Mouse (Mus musculus) hindbrain, embryonic 11.5 days (tissue): Measurements from ENCODE around the gene Ets1. TPM values are rescaled to one million over a fixed set of nuclear protein-coding genes. Genes with fewer than 3 reads are reported as not detected.

Experiments used
- ATAC-seq: fragments of 200-750 bp; cut with Nextera tagmentation; 2 replicates; pipeline ENCODE4 v1.8.0; 2017; ENCODE audit warnings: mild to moderate bottlenecking, moderate TSS enrichment, moderate library complexity; ENCODE audit not compliant: low FRiP score
- DNase-seq: peaks from one replicate; pipeline ENCODE4 v3.0.0-alpha.2; 2015; ENCODE audit warnings: low spot score
- H3K27ac ChIP-seq: fragments of 300-500 bp; sonication (generic); 2 replicates; pipeline ENCODE4 v1.5.1; 2014; ENCODE audit warnings: mild to moderate bottlenecking, low read depth, low read length
- H3K27me3 ChIP-seq: fragments of 300-500 bp; sonication (generic); 2 replicates; pipeline ENCODE4 v1.6.1; 2014; ENCODE audit warnings: mild to moderate bottlenecking, low read length, moderate library complexity, mixed read lengths; ENCODE audit not compliant: control insufficient read depth, insufficient read depth
- H3K36me3 ChIP-seq: fragments of 300-500 bp; sonication (generic); 2 replicates; pipeline ENCODE4 v1.6.1; 2014; ENCODE audit warnings: mild to moderate bottlenecking, low read length, moderate library complexity, mixed read lengths; ENCODE audit not compliant: control insufficient read depth, insufficient read depth
- H3K4me1 ChIP-seq: fragments of 300-500 bp; sonication (generic); replicated peaks from 2 replicates; pipeline ENCODE4 v1.6.1; 2014; ENCODE audit warnings: low read length, mixed read lengths; ENCODE audit not compliant: control insufficient read depth, insufficient read depth
- H3K4me2 ChIP-seq: fragments of 300-500 bp; sonication (generic); replicated peaks from 2 replicates; pipeline ENCODE4 v1.6.1; 2014; ENCODE audit warnings: mild to moderate bottlenecking, low read depth, low read length
- H3K4me3 ChIP-seq: fragments of 300-500 bp; sonication (generic); 2 replicates; pipeline ENCODE4 v1.5.1; 2014; ENCODE audit warnings: low read depth, low read length
- H3K9ac ChIP-seq: fragments of 300-500 bp; sonication (generic); 2 replicates; pipeline ENCODE4 v1.6.1; 2014; ENCODE audit warnings: low read depth, low read length
- H3K9me3 ChIP-seq: fragments of 300-500 bp; sonication (generic); 2 replicates; pipeline ENCODE4 v1.6.1; 2016; ENCODE audit warnings: low read length; ENCODE audit not compliant: control insufficient read depth
- WGBS: fragments of 180-500 bp; shearing (Covaris S2); extraction: QIAGEN DNeasy Blood & Tissue Kit; methylation state at CpG from one replicate; pipeline ENCODE4 v1.1.7; 2014; 5-methylcytosine and 5-hydroxymethylcytosine counted together
- polyA plus RNA-seq: library from polyadenylated mRNA; unstranded; fragments of >200 nt; fragmentation: Nextera tagmentation; extraction: Ambion mirVana; gene quantifications from 2 replicates; pipeline ENCODE4 v1.2.1, GENCODE M21; 2014

Gene Ets1
- polyA plus RNA-seq, 1 experiment from 2014 or later: 24.3 TPM

GRCm38 (mm10) chr9:32749721-32750480 lies 113.9 kb downstream of the Ets1 start:
- Histone ChIP-seq H3K27me3 (no peaks in the 10 kb centered on the region), H3K4me1 (no peaks in the 10 kb centered on the region), H3K9me3 (no peaks in the 10 kb centered on the region), H3K4me2 (no peak overlapping the region), H3K9ac (no peak overlapping the region), H3K27ac (no peak overlapping the region), H3K36me3 (no peaks in the 10 kb centered on the region), H3K4me3 (no peak overlapping the region)
- DNase-seq (no peak), ATAC-seq (no peak)
- WGBS: 90% methylated on average over 13 of the region's 13 CpGs

- Histone ChIP-seq H3K27ac (no peak overlapping the region), H3K4me1 (no peaks in the 10 kb centered on the region), H3K4me3 (no peak overlapping the region), H3K9ac (no peak overlapping the region), H3K27me3 (no peaks in the 10 kb centered on the region), H3K4me2 (no peak overlapping the region), H3K36me3 (no peaks in the 10 kb centered on the region), H3K9me3 (no peaks in the 10 kb centered on the region)
- WGBS: 66% methylated on average over 5 of the region's 5 CpGs
- DNase-seq: no peak
- ATAC-seq: no peak
Observed at GRCm38 (mm10) chr9:32752602-32753001, 116.6 kb downstream of the Ets1 start.

GRCm38 (mm10) chr9:32754311-32754710 lies 118.3 kb downstream of the Ets1 start:
- ATAC-seq (no peak), DNase-seq (no peak)
- no peak overlapping the region for H3K9ac ChIP-seq
- H3K4me2 ChIP-seq: no peak overlapping the region
- H3K36me3 ChIP-seq: no peaks in the 10 kb centered on the region
- H3K27me3 ChIP-seq: no peaks in the 10 kb centered on the region
- no peak overlapping the region for H3K4me3 ChIP-seq
- no peak overlapping the region for H3K27ac ChIP-seq
- H3K4me1 ChIP-seq: no peaks in the 10 kb centered on the region
- H3K9me3 ChIP-seq: no peaks in the 10 kb centered on the region
- WGBS: 90% methylated on average over 15 of the region's 15 CpGs

GRCm38 (mm10) chr9:32756002-32756401 lies 120.0 kb downstream of the Ets1 start:
- Histone ChIP-seq H3K27ac (no peak overlapping the region), H3K4me3 (no peak overlapping the region), H3K9ac (no peak overlapping the region), H3K36me3 (no peaks in the 10 kb centered on the region), H3K27me3 (no peaks in the 10 kb centered on the region), H3K4me1 (no peaks in the 10 kb centered on the region), H3K4me2 (no peak overlapping the region), H3K9me3 (no peaks in the 10 kb centered on the region)
- no peak for ATAC-seq
- WGBS: 78% methylated on average over 2 of the region's 2 CpGs
- no peak for DNase-seq

GRCm38 (mm10) chr9:32758280-32758905 lies 122.4 kb downstream of the Ets1 start:
- H3K4me2 ChIP-seq: no peak overlapping the region
- H3K27me3 ChIP-seq: no peaks in the 10 kb centered on the region
- no peak overlapping the region for H3K27ac ChIP-seq
- ATAC-seq (no peak), DNase-seq (no peak)
- H3K9ac ChIP-seq: no peak overlapping the region
- H3K36me3 ChIP-seq: no peaks in the 10 kb centered on the region
- no peak overlapping the region for H3K4me3 ChIP-seq
- no peaks in the 10 kb centered on the region for H3K9me3 ChIP-seq
- 77% methylated on average over 5 of the region's 5 CpGs for WGBS
- H3K4me1 ChIP-seq: no peaks in the 10 kb centered on the region

GRCm38 (mm10) chr9:32760649-32761157 lies 124.7 kb downstream of the Ets1 start:
- 89% methylated on average over 4 of the region's 4 CpGs for WGBS
- ATAC-seq: no peak

GRCm38 (mm10) chr9:32761326-32761725 lies 125.3 kb downstream of the Ets1 start:
- DNase-seq (no peak), ATAC-seq (no peak)
- H3K9me3 ChIP-seq: no peaks in the 10 kb centered on the region
- no peak overlapping the region for H3K4me3 ChIP-seq
- H3K36me3 ChIP-seq: no peaks in the 10 kb centered on the region
- H3K9ac ChIP-seq: no peak overlapping the region
- 76% methylated on average over 2 of the region's 2 CpGs for WGBS
- no peaks in the 10 kb centered on the region for H3K4me1 ChIP-seq
- H3K27me3 ChIP-seq: no peaks in the 10 kb centered on the region
- H3K4me2 ChIP-seq: no peak overlapping the region
- no peak overlapping the region for H3K27ac ChIP-seq

More at GRCm38 (mm10) chr9:32760649-32761157, 124.7 kb downstream of the Ets1 start:
- Histone ChIP-seq H3K27me3 (no peaks in the 10 kb centered on the region), H3K36me3 (no peaks in the 10 kb centered on the region), H3K27ac (no peak overlapping the region), H3K9me3 (no peaks in the 10 kb centered on the region), H3K4me2 (no peak overlapping the region), H3K4me1 (no peaks in the 10 kb centered on the region), H3K4me3 (no peak overlapping the region), H3K9ac (no peak overlapping the region)
- no peak for DNase-seq

- no peaks in the 10 kb centered on the region for H3K36me3 ChIP-seq
- no peak overlapping the region for H3K9ac ChIP-seq
- no peaks in the 10 kb centered on the region for H3K9me3 ChIP-seq
- no peak overlapping the region for H3K27ac ChIP-seq
- ATAC-seq (no peak), DNase-seq (no peak)
- H3K4me1 ChIP-seq: no peaks in the 10 kb centered on the region
- no peak overlapping the region for H3K4me3 ChIP-seq
- no peaks in the 10 kb centered on the region for H3K27me3 ChIP-seq
- no peak overlapping the region for H3K4me2 ChIP-seq
- WGBS: 73% methylated on average over 9 of the region's 9 CpGs
Observed at GRCm38 (mm10) chr9:32764374-32764773, 128.4 kb downstream of the Ets1 start.

- 98% methylated on average over 3 of the region's 3 CpGs for WGBS
Observed at GRCm38 (mm10) chr9:32765123-32765522, 129.1 kb downstream of the Ets1 start.

More at GRCm38 (mm10) chr9:32765123-32765522, 129.1 kb downstream of the Ets1 start:
- Histone ChIP-seq H3K27me3 (no peaks in the 10 kb centered on the region), H3K4me1 (no peaks in the 10 kb centered on the region), H3K4me3 (no peak overlapping the region), H3K4me2 (no peak overlapping the region), H3K36me3 (no peaks in the 10 kb centered on the region), H3K9me3 (no peaks in the 10 kb centered on the region), H3K9ac (no peak overlapping the region), H3K27ac (no peak overlapping the region)
- ATAC-seq (no peak), DNase-seq (no peak)
